Mouse (Mus musculus) erythroblast, embryonic 14.5 days (primary cell): ENCODE results near the gene Pygo2.

Experiments used
- GATA1 ChIP-seq: IDR thresholded peaks from 2 replicates; pipeline ENCODE4 v1.6.1; 2012; ENCODE audit warnings: low read length, inconsistent platforms, mixed read lengths
- TAL1 ChIP-seq: IDR thresholded peaks from 3 replicates; pipeline ENCODE4 v1.6.1; 2012; ENCODE audit warnings: low read length, inconsistent platforms, mixed read lengths

- TF ChIP-seq TAL1: no peak
- no peak for TF ChIP-seq GATA1
Observed at GRCm38 (mm10) chr3:89401329-89401728, 28.7 kb upstream of the Pygo2 start.
